Mouse (Mus musculus) heart, embryonic 16.5 days (tissue): ENCODE results near the gene Cel. TPM values are rescaled to one million over a fixed set of nuclear protein-coding genes. Genes with fewer than 3 reads are reported as not detected.
A peak's percentile ranks its signal among the peaks of the same experiment; 100 is the strongest.

Experiments used
- ATAC-seq: fragments of 200-750 bp; cut with Nextera tagmentation; replicated peaks from 2 replicates; pipeline ENCODE4 v1.8.0; 2017; ENCODE audit warnings: moderate number of reproducible peaks; ENCODE audit not compliant: insufficient read depth, low FRiP score; ENCODE audit errors: extremely low read depth
- H3K27ac ChIP-seq: fragments of 300-500 bp; sonication (generic); 2 replicates; pipeline ENCODE4 v1.5.1; 2014; ENCODE audit warnings: mild to moderate bottlenecking, low read length, control low read depth, moderate library complexity
- H3K27me3 ChIP-seq: fragments of 300-500 bp; sonication (generic); 2 replicates; pipeline ENCODE4 v1.6.1; 2014; ENCODE audit warnings: low read length, mixed read lengths; ENCODE audit not compliant: control insufficient read depth, insufficient read depth
- H3K36me3 ChIP-seq: fragments of 300-500 bp; sonication (generic); 2 replicates; pipeline ENCODE4 v1.6.1; 2014; ENCODE audit not compliant: control insufficient read depth, insufficient read depth
- H3K4me1 ChIP-seq: fragments of 300-500 bp; sonication (generic); 2 replicates; pipeline ENCODE4 v1.6.1; 2014; ENCODE audit warnings: low read length, mixed read lengths; ENCODE audit not compliant: control insufficient read depth, insufficient read depth
- H3K4me2 ChIP-seq: fragments of 300-500 bp; sonication (generic); 2 replicates; pipeline ENCODE4 v1.6.1; 2014; ENCODE audit warnings: low read depth, mild to moderate bottlenecking, control low read depth, low read length
- H3K4me3 ChIP-seq: fragments of 300-500 bp; sonication (generic); 2 replicates; pipeline ENCODE4 v1.5.1; 2014; ENCODE audit warnings: mild to moderate bottlenecking, control low read depth, low read length
- H3K9ac ChIP-seq: fragments of 300-500 bp; sonication (generic); 2 replicates; pipeline ENCODE4 v1.6.1; 2014; ENCODE audit warnings: low read length, control low read depth
- H3K9me3 ChIP-seq: fragments of 300-500 bp; sonication (generic); replicated peaks from 2 replicates; pipeline ENCODE4 v1.6.1; 2016; ENCODE audit warnings: low read length; ENCODE audit not compliant: control insufficient read depth
- WGBS: fragments of 180-500 bp; shearing (Covaris S2); extraction: QIAGEN DNeasy Blood & Tissue Kit; methylation state at CpG from one replicate; pipeline ENCODE4 v1.1.7; 2014; 5-methylcytosine and 5-hydroxymethylcytosine counted together
- polyA plus RNA-seq: library from polyadenylated mRNA; unstranded; fragments of >200 nt; fragmentation: Nextera tagmentation; extraction: Ambion mirVana; gene quantifications from 2 replicates; pipeline ENCODE4 v1.2.1, GENCODE M21; 2015

The Cel gene
- polyA plus RNA-seq, 1 experiment from 2014 or later: 0.30 TPM

GRCm38 (mm10) chr2:28569903-28570302 is 6.7 kb upstream of the Cel start:
- Histone ChIP-seq H3K9ac (no peak overlapping the region), H3K4me1 (no peaks in the 10 kb centered on the region), H3K27me3 (no peaks in the 10 kb centered on the region), H3K4me2 (no peak overlapping the region), H3K36me3 (peaks cover 60% of the 10 kb centered on the region), H3K27ac (no peak overlapping the region), H3K9me3 (no peaks in the 10 kb centered on the region), H3K4me3 (no peak overlapping the region)
- no peak for ATAC-seq
- 64% methylated on average over 2 of the region's 3 CpGs for WGBS

- Histone ChIP-seq H3K9ac (no peak overlapping the region), H3K36me3 (peaks cover 34% of the 10 kb centered on the region), H3K9me3 (no peaks in the 10 kb centered on the region), H3K27me3 (no peaks in the 10 kb centered on the region), H3K4me1 (no peaks in the 10 kb centered on the region), H3K4me3 (no peak overlapping the region), H3K4me2 (no peak overlapping the region), H3K27ac (no peak overlapping the region)
- ATAC-seq: peak; percentile 37; the same call in 1 of the 2 replicates
- 68% methylated on average over 5 of the region's 5 CpGs for WGBS
Measured at GRCm38 (mm10) chr2:28566545-28566944, 3.3 kb upstream of the Cel start.

GRCm38 (mm10) chr2:28564380-28564779 is 1.2 kb upstream of the Cel start:
- Histone ChIP-seq H3K4me3 (no peak overlapping the region), H3K27ac (no peak overlapping the region), H3K27me3 (no peaks in the 10 kb centered on the region), H3K4me1 (no peaks in the 10 kb centered on the region), H3K9ac (no peak overlapping the region), H3K36me3 (peaks cover 27% of the 10 kb centered on the region), H3K9me3 (no peaks in the 10 kb centered on the region), H3K4me2 (no peak overlapping the region)
- 88% methylated on average over 4 of the region's 4 CpGs for WGBS
- ATAC-seq: no peak

- Histone ChIP-seq H3K36me3 (peaks cover 24% of the 10 kb centered on the region), H3K4me1 (no peaks in the 10 kb centered on the region)
Measured at GRCm38 (mm10) chr2:28563830-28564229, 627 bp upstream of the Cel start.

GRCm38 (mm10) chr2:28557452-28557851 is 5.8 kb downstream of the Cel start:
- 79% methylated on average over 5 of the region's 5 CpGs for WGBS
- ATAC-seq: no peak
- Histone ChIP-seq H3K27ac (no peak overlapping the region), H3K27me3 (no peaks in the 10 kb centered on the region), H3K4me2 (no peak overlapping the region), H3K4me1 (no peaks in the 10 kb centered on the region), H3K9me3 (no peaks in the 10 kb centered on the region), H3K4me3 (no peak overlapping the region), H3K9ac (no peak overlapping the region), H3K36me3 (peaks cover 7% of the 10 kb centered on the region; the same call in 1 of the 2 replicates)

More at GRCm38 (mm10) chr2:28563830-28564229, 627 bp upstream of the Cel start:
- no peak overlapping the region for H3K9ac ChIP-seq
- no peak overlapping the region for H3K27ac ChIP-seq
- no peak overlapping the region for H3K4me2 ChIP-seq
- H3K4me3 ChIP-seq: no peak overlapping the region
- no peaks in the 10 kb centered on the region for H3K27me3 ChIP-seq
- no peak for ATAC-seq
- no peaks in the 10 kb centered on the region for H3K9me3 ChIP-seq

GRCm38 (mm10) chr2:28552301-28552700 is 10.9 kb downstream of the Cel start:
- H3K4me1 ChIP-seq: no peaks in the 10 kb centered on the region
- WGBS: 87% methylated on average over 5 of the region's 5 CpGs
- no peak overlapping the region for H3K4me3 ChIP-seq
- H3K36me3 ChIP-seq: peaks cover 30% of the 10 kb centered on the region
- H3K4me2 ChIP-seq: no peak overlapping the region
- no peaks in the 10 kb centered on the region for H3K9me3 ChIP-seq
- H3K27ac ChIP-seq: no peak overlapping the region
- ATAC-seq: no peak
- H3K9ac ChIP-seq: no peak overlapping the region
- H3K27me3 ChIP-seq: no peaks in the 10 kb centered on the region

GRCm38 (mm10) chr2:28549157-28549556 is 14.0 kb downstream of the Cel start:
- Histone ChIP-seq H3K9me3 (no peaks in the 10 kb centered on the region), H3K4me2 (no peak overlapping the region), H3K27me3 (no peaks in the 10 kb centered on the region), H3K36me3 (peaks cover 43% of the 10 kb centered on the region), H3K9ac (no peak overlapping the region), H3K4me3 (no peak overlapping the region), H3K27ac (no peak overlapping the region), H3K4me1 (no peaks in the 10 kb centered on the region)
- 82% methylated on average over 13 of the region's 13 CpGs for WGBS
- ATAC-seq: no peak

GRCm38 (mm10) chr2:28547237-28548172 is 15.7 kb downstream of the Cel start:
- WGBS: 51% methylated on average over 11 of the region's 11 CpGs
- ATAC-seq: peak; percentile 44
- no peaks in the 10 kb centered on the region for H3K9me3 ChIP-seq
- no peak overlapping the region for H3K4me2 ChIP-seq
- no peak overlapping the region for H3K4me3 ChIP-seq
- H3K9ac ChIP-seq: 0 out of 2 replicates have a peak overlapping the region, but pooled peaks have one; percentile 14
- no peak overlapping the region for H3K27ac ChIP-seq
- peaks cover 44% of the 10 kb centered on the region for H3K36me3 ChIP-seq
- H3K27me3 ChIP-seq: no peaks in the 10 kb centered on the region
- no peaks in the 10 kb centered on the region for H3K4me1 ChIP-seq

GRCm38 (mm10) chr2:28546560-28546959 is 16.6 kb downstream of the Cel start:
- no peak overlapping the region for H3K4me2 ChIP-seq
- WGBS: 75% methylated on average over 6 of the region's 6 CpGs
- H3K9ac ChIP-seq: no peak overlapping the region
- no peak overlapping the region for H3K27ac ChIP-seq
- H3K4me1 ChIP-seq: no peaks in the 10 kb centered on the region
- H3K9me3 ChIP-seq: no peaks in the 10 kb centered on the region
- peaks cover 41% of the 10 kb centered on the region for H3K36me3 ChIP-seq
- H3K27me3 ChIP-seq: no peaks in the 10 kb centered on the region
- no peak overlapping the region for H3K4me3 ChIP-seq
- no peak for ATAC-seq
